Comparison of ENCODE assay signal across 13 mouse cellular contexts in the genomic region with DNA sequence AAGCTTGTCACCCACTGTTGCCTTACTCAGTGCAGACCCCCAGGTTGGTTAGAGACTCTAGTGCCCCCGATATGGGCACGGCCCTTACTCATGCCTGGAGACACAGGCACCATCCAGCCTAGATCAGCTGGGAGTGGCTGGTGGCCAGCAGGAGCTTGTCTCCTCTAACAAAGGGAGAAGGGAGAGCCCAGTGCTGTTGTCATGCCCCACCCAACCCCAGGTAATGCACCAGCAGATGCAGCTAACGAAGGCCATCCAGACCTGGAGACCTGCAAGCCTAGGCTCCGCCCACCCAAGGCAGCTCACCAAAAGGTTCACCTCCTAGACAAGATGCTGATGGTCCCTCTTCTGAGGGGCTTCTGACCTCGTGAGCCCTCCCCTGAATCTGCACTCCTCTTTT. TPM values are rescaled to one million over a fixed set of nuclear protein-coding genes. Genes with fewer than 3 reads are reported as not detected.
"Had no signal": no experiment of that assay in that cellular context is flagged by ENCODE, and none has a peak within 500 bp of the region (broad histone marks: within the 10 kb centered on the region; RNA-seq: fewer than 3 reads in every experiment).

No protein-coding gene starts in this region.

- H3K4me2 ChIP-seq: liver, embryonic 13.5 days; neural tube, embryonic 15.5 days had no signal

- H3K9me3 ChIP-seq: liver, embryonic 13.5 days; neural tube, embryonic 15.5 days had no signal

- H3K4me3 ChIP-seq: liver, embryonic 13.5 days; myocyte; neural tube, embryonic 15.5 days had no signal

- H3K27me3 ChIP-seq: liver, embryonic 13.5 days; neural tube, embryonic 15.5 days had no signal

- DNase-seq: kidney, adult 11 months; kidney, adult 9 months; liver, embryonic 13.5 days; lung, adult 18-20 months; right cerebral cortex, adult 18-20 months; right cerebral cortex, postnatal 25 days; thymus, postnatal 36 days had no signal

- H3K9ac ChIP-seq: liver, embryonic 13.5 days; neural tube, embryonic 15.5 days had no signal

- H3K27ac ChIP-seq: liver, embryonic 13.5 days; neural tube, embryonic 15.5 days had no signal

RNA-seq across cellular contexts. Expression of a gene that starts 32.1 kb away (rescaled TPM):
- total RNA-seq: left cerebral cortex, adult 18-20 months; left cerebral cortex, postnatal 14 days had no signal
- polyA plus RNA-seq: kidney, postnatal 0 days; myocyte; neural tube, embryonic 15.5 days had no signal

RNA-seq across cellular contexts. Expression of a gene that starts 44.1 kb away (rescaled TPM):
- polyA plus RNA-seq: liver, embryonic 13.5 days; neural tube, embryonic 11.5 days had no signal
